Mouse (Mus musculus) liver, postnatal 0 days (tissue): Measurements from ENCODE around the gene Dnajb13. TPM values are rescaled to one million over a fixed set of nuclear protein-coding genes. Genes with fewer than 3 reads are reported as not detected.

Source experiments
- ATAC-seq: fragments of 200-750 bp; cut with Nextera tagmentation; 2 replicates; pipeline ENCODE4 v1.8.0; 2017; ENCODE audit warnings: mild to moderate bottlenecking, moderate library complexity
- DNase-seq: peaks from one replicate; pipeline ENCODE4 v3.0.0-alpha.2; 2016
- H3K27ac ChIP-seq: fragments of 300-500 bp; sonication (generic); 2 replicates; pipeline ENCODE4 v1.5.1; 2014; ENCODE audit warnings: antibody characterized with exemption, moderate library complexity, mild to moderate bottlenecking, low read depth
- H3K27me3 ChIP-seq: fragments of 300-500 bp; sonication (generic); 2 replicates; pipeline ENCODE4 v1.6.1; 2014; ENCODE audit warnings: low read length, control low read depth, mixed read lengths; ENCODE audit not compliant: insufficient read depth
- H3K36me3 ChIP-seq: fragments of 300-500 bp; sonication (generic); replicated peaks from 2 replicates; pipeline ENCODE4 v1.6.1; 2014; ENCODE audit warnings: mild to moderate bottlenecking, control low read depth, low read length, moderate library complexity, mixed read lengths; ENCODE audit not compliant: insufficient read depth
- H3K4me1 ChIP-seq: fragments of 300-500 bp; sonication (generic); 2 replicates; pipeline ENCODE4 v1.6.1; 2014; ENCODE audit warnings: antibody characterized with exemption, mild to moderate bottlenecking, control low read depth; ENCODE audit not compliant: insufficient read depth
- H3K4me2 ChIP-seq: fragments of 300-500 bp; sonication (generic); 2 replicates; pipeline ENCODE4 v1.6.1; 2014; ENCODE audit warnings: low read depth, mild to moderate bottlenecking, low read length, moderate library complexity, mixed read lengths
- H3K4me3 ChIP-seq: fragments of 300-500 bp; sonication (generic); 2 replicates; pipeline ENCODE4 v1.5.1; 2014; ENCODE audit warnings: low read depth, low read length
- H3K9ac ChIP-seq: fragments of 300-500 bp; sonication (generic); replicated peaks from 2 replicates; pipeline ENCODE4 v1.6.1; 2014; ENCODE audit warnings: mild to moderate bottlenecking, moderate library complexity
- H3K9me3 ChIP-seq: fragments of 300-500 bp; sonication (generic); 2 replicates; pipeline ENCODE4 v1.6.1; 2016; ENCODE audit warnings: mild to moderate bottlenecking, control low read depth, low read length, mixed read lengths
- CTCF ChIP-seq: sonication (generic); IDR thresholded peaks from 2 replicates; pipeline ENCODE4 v1.5.1; 2016; ENCODE audit warnings: antibody characterized with exemption, low read depth
- EP300 ChIP-seq: IDR thresholded peaks from 2 replicates; pipeline ENCODE4 v1.6.1; 2016; ENCODE audit warnings: antibody characterized with exemption, low read depth, mild to moderate bottlenecking
- WGBS: fragments of 180-500 bp; shearing (Covaris S2); extraction: QIAGEN DNeasy Blood & Tissue Kit; methylation state at CpG from one replicate; pipeline ENCODE4 v1.1.7; 2014; ENCODE audit not compliant: insufficient replicate concordance; 5-methylcytosine and 5-hydroxymethylcytosine counted together
- polyA plus RNA-seq: library from polyadenylated mRNA; unstranded; fragments of >200 nt; fragmentation: Nextera tagmentation; extraction: Ambion mirVana; gene quantifications from 2 replicates; pipeline ENCODE4 v1.2.1, GENCODE M21; 2015

The Dnajb13 gene
- polyA plus RNA-seq, 1 experiment from 2014 or later, result 1.8 TPM

DNA sequence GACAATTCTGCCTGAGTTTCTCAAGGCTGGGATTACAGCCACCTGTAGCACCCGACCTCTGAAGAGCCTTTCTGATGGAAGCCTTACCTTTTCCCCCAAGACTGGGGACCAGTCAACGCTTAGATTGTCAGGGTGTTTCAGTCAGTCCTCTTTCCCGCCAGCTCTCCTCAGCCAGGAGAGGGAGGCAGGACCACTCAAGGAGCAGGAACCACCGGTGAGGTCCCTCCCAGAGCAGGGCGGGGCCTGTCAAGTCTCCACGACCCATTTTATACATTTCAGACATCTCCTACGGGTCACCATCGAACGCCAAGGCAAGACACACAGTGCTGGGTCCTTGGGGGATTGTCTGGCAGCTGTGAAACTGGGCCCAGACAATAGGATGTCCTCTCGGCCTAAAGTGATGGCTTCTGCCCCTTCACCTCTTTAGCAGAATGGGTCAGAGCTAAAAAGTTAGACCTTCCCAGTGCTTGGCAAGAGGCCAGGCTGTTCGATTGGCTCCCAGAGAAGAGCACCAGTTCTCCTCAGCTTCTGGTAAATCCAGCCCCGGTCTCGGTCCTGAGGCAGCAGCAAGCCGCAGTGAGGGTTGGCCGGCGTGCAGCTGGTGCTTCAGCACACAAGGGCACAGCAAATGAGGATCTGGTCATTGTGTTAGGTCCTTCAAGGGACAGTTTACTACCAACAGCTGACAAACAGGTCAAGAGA is 14.3 kb downstream of the Dnajb13 start:
- H3K4me3 ChIP-seq, result no peak overlapping the region
- no peaks in the 10 kb centered on the region for H3K9me3 ChIP-seq
- no peaks in the 10 kb centered on the region for H3K27me3 ChIP-seq
- ATAC-seq (no peak), DNase-seq (peak; percentile 60)
- peaks cover 53% of the 10 kb centered on the region for H3K36me3 ChIP-seq
- peak overlapping the region; percentile 58 for H3K27ac ChIP-seq
- no peak overlapping the region for H3K4me2 ChIP-seq
- H3K4me1 ChIP-seq, result peaks cover 43% of the 10 kb centered on the region
- peak; percentile 22; the same call in 1 of the 2 replicates for TF ChIP-seq EP300
- TF ChIP-seq CTCF, result no peak
- H3K9ac ChIP-seq, result no peak overlapping the region; the same call in 1 of the 2 replicates
- WGBS, result 62% methylated on average over 16 of the region's 16 CpGs

DNA sequence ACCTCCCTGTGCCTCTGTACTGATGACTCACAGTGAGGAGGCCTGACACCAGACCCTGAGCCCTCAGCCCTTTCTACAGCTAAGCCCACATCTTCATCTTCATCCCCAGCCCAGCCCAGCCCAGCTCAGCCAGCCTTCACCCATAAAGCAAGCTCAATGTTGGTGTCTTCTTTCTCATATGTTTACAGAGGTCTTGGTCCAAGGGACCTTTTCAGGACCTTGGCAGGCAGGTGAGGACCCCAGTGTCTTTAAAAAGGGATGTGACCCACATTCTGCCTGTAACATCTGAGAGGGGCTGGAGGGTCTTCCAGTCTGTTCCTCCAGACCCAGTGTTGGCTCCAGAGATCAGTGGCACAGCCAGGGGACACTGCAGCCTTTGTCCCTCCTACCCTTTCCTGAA is 15.3 kb downstream of the Dnajb13 start:
- TF ChIP-seq EP300, result no peak
- no peak for TF ChIP-seq CTCF
- H3K4me3 ChIP-seq, result no peak overlapping the region
- peak overlapping the region; percentile 58 for H3K27ac ChIP-seq
- H3K9me3 ChIP-seq, result no peaks in the 10 kb centered on the region
- no peaks in the 10 kb centered on the region for H3K27me3 ChIP-seq
- no peak for ATAC-seq
- DNase-seq, result no peak
- H3K36me3 ChIP-seq, result peaks cover 61% of the 10 kb centered on the region
- no peak overlapping the region for H3K9ac ChIP-seq
- H3K4me1 ChIP-seq, result peaks cover 49% of the 10 kb centered on the region
- no peak overlapping the region for H3K4me2 ChIP-seq

DNA sequence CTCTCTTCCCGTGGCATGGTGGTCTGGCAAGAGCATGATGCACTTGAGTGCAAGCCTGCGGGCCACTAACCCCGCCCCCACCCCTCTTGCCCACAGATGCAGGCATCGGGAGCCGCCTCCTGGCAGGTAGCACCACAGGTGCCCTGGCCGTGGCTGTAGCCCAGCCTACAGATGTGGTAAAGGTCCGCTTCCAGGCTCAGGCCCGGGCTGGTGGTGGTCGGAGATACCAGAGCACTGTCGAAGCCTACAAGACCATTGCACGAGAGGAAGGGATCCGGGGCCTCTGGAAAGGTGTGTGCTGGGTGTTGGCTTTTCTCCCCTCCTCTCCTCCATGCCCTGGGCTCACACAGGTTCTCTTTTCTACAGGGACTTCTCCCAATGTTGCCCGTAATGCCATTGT is 16.8 kb downstream of the Dnajb13 start:
- no peak overlapping the region for H3K4me3 ChIP-seq
- no peaks in the 10 kb centered on the region for H3K9me3 ChIP-seq
- ATAC-seq (no peak), DNase-seq (no peak)
- no peak overlapping the region for H3K9ac ChIP-seq
- peaks cover 41% of the 10 kb centered on the region for H3K4me1 ChIP-seq
- H3K36me3 ChIP-seq, result peaks cover 64% of the 10 kb centered on the region
- no peaks in the 10 kb centered on the region for H3K27me3 ChIP-seq
- 94% methylated on average over 13 of the region's 13 CpGs for WGBS
- TF ChIP-seq EP300, result no peak
- no peak for TF ChIP-seq CTCF
- no peak overlapping the region for H3K4me2 ChIP-seq
- no peak overlapping the region for H3K27ac ChIP-seq

DNA sequence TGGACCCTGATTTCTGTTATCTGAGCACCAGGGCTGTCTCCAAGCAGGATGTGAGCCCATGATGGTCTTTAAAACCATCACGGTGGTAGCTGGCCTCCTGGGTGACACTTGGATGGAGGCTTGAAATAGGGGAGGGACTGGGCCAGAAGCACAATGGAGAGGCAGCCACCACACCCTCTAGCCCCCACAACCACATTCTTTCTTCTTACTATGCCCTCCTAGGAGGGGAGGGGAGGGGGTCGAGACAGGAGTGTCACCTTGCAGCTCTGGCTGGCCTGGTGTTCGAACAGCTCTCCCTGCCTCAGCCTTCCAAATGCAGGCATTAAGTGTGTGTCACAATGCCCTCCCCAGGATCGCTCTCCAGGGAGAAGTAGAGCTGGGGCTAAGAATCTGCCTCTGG is 17.4 kb downstream of the Dnajb13 start:
- no peak for TF ChIP-seq EP300
- TF ChIP-seq CTCF, result no peak
- Histone ChIP-seq H3K4me1 (peaks cover 40% of the 10 kb centered on the region), H3K27ac (no peak overlapping the region), H3K27me3 (no peaks in the 10 kb centered on the region), H3K4me2 (peak overlapping the region; percentile 93; the same call in 1 of the 2 replicates), H3K9me3 (no peaks in the 10 kb centered on the region), H3K4me3 (no peak overlapping the region), H3K36me3 (peaks cover 64% of the 10 kb centered on the region), H3K9ac (no peak overlapping the region; the same call in 1 of the 2 replicates)
- DNase-seq, result no peak
- no peak for ATAC-seq
- WGBS, result 88% methylated on average over 4 of the region's 4 CpGs

DNA sequence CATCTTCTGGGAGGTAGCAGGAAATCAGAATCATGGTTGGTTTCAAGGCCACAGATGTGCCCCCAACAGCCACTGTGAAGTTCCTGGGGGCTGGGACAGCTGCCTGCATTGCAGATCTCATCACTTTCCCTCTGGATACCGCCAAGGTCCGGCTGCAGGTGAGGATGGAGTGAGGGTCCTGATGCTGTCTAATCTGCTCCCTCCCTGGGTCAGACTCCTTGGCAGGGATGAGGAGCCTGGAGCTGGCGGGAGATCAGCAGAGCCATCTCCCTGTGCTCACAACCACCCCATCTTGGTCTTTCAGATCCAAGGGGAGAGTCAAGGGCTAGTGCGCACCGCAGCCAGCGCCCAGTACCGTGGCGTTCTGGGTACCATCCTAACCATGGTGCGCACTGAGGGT is 18.0 kb downstream of the Dnajb13 start:
- ATAC-seq (no peak), DNase-seq (no peak)
- Histone ChIP-seq H3K27me3 (no peaks in the 10 kb centered on the region), H3K4me1 (peaks cover 44% of the 10 kb centered on the region), H3K4me3 (peak overlapping the region; percentile 82), H3K9ac (peak overlapping the region; percentile 75), H3K36me3 (peaks cover 64% of the 10 kb centered on the region), H3K4me2 (peak overlapping the region; percentile 93), H3K9me3 (no peaks in the 10 kb centered on the region), H3K27ac (peak overlapping the region; percentile 94)
- TF ChIP-seq CTCF (no peak), EP300 (no peak)
- WGBS, result 93% methylated on average over 9 of the region's 9 CpGs

DNA sequence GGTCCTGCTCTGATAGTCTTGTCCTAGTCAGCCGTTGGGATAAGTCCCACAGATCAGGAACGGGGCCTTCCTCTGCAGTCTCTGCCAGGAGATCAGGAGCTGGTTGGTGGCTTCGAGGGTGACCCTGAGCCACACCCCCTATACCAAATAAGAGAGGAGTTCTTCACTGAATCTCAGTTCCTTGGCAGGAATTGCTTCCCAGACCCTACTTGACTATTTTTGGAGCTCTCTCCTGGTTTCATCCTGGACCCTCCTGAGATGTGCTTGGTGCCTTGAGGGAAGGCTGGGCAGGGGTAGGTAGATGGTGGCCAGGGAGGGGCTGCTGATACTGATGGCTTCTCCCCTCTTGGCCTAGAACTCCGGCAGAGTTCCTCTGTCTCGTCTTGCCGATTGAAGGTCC is 18.4 kb downstream of the Dnajb13 start:
- Histone ChIP-seq H3K4me1 (peaks cover 45% of the 10 kb centered on the region), H3K9ac (peak overlapping the region; percentile 75), H3K27me3 (no peaks in the 10 kb centered on the region), H3K4me2 (peak overlapping the region; percentile 93), H3K36me3 (peaks cover 64% of the 10 kb centered on the region), H3K27ac (peak overlapping the region; percentile 94), H3K4me3 (peak overlapping the region; percentile 82), H3K9me3 (no peaks in the 10 kb centered on the region)
- 72% methylated on average over 6 of the region's 6 CpGs for WGBS
- no peak for DNase-seq
- no peak for TF ChIP-seq CTCF
- no peak for TF ChIP-seq EP300
- no peak for ATAC-seq
